Mouse (Mus musculus) heart, embryonic 14.5 days (tissue): ENCODE measurements at regions not wholly inside any gene's neighbourhood (a gene's known extent, or its start where the extent isn't known, plus 50 kb on each side); places are given as distances from the start of the nearest gene placed in this dataset.
A peak's percentile ranks its signal among the peaks of the same experiment; 100 is the strongest.

ENCODE experiments used
- ATAC-seq: fragments of 200-750 bp; cut with Nextera tagmentation; 2 replicates; pipeline ENCODE4 v1.8.0; 2017; ENCODE audit warnings: low read depth, moderate TSS enrichment; ENCODE audit not compliant: insufficient number of reproducible peaks, insufficient read depth, low FRiP score
- H3K27ac ChIP-seq, 2 experiments: fragments of 200-500 bp in 1 of 2; fragments of 300-500 bp in 1 of 2; sonication (generic) in 1 of 2; replicated peaks in 1 of 2; 2 replicates each; pipeline ENCODE4 v1.5.1; 2012 to 2014; ENCODE audit warnings: low read depth in 2 of 2, low read length in 2 of 2, control low read depth in 1 of 2, mild to moderate bottlenecking in 1 of 2, mixed read lengths in 1 of 2; ENCODE audit not compliant: control insufficient read depth in 1 of 2, insufficient read depth in 1 of 2
- H3K27me3 ChIP-seq: fragments of 300-500 bp; sonication (generic); 2 replicates; pipeline ENCODE4 v1.6.1; 2014; ENCODE audit warnings: mild to moderate bottlenecking, low read length, control low read depth; ENCODE audit not compliant: control insufficient read depth, insufficient read depth
- H3K36me3 ChIP-seq: fragments of 300-500 bp; sonication (generic); 2 replicates; pipeline ENCODE4 v1.6.1; 2014; ENCODE audit warnings: mild to moderate bottlenecking, control low read depth, low read length, mixed read lengths; ENCODE audit not compliant: control insufficient read depth, insufficient read depth
- H3K4me1 ChIP-seq, 2 experiments: fragments of 200-500 bp in 1 of 2; fragments of 300-500 bp in 1 of 2; sonication (generic) in 1 of 2; 2 replicates each; pipeline ENCODE4 v1.6.1; 2012 to 2014; ENCODE audit warnings: low read length in 2 of 2, control low read depth in 1 of 2, mixed read lengths in 1 of 2; ENCODE audit not compliant: control insufficient read depth in 2 of 2, insufficient read depth in 2 of 2
- H3K4me2 ChIP-seq: fragments of 300-500 bp; sonication (generic); 2 replicates; pipeline ENCODE4 v1.6.1; 2014; ENCODE audit warnings: mild to moderate bottlenecking, low read length
- H3K4me3 ChIP-seq, 2 experiments: fragments of 200-500 bp in 1 of 2; fragments of 300-500 bp in 1 of 2; sonication (generic) in 1 of 2; 2 replicates each; pipeline ENCODE4 v1.5.1; 2012 to 2014; ENCODE audit warnings: low read length in 2 of 2, mild to moderate bottlenecking in 2 of 2, control low read depth in 1 of 2, low read depth in 1 of 2, moderate library complexity in 1 of 2; ENCODE audit not compliant: control insufficient read depth in 1 of 2, insufficient read depth in 1 of 2
- H3K9ac ChIP-seq: fragments of 300-500 bp; sonication (generic); 2 replicates; pipeline ENCODE4 v1.6.1; 2014; ENCODE audit warnings: mild to moderate bottlenecking, low read length
- H3K9me3 ChIP-seq: fragments of 300-500 bp; sonication (generic); 2 replicates; pipeline ENCODE4 v1.6.1; 2016; ENCODE audit warnings: low read length, control low read depth; ENCODE audit not compliant: control insufficient read depth
- WGBS: fragments of 180-500 bp; shearing (Covaris S2); extraction: QIAGEN DNeasy Blood & Tissue Kit; methylation state at CpG from one replicate; pipeline ENCODE4 v1.1.7; 2014; 5-methylcytosine and 5-hydroxymethylcytosine counted together

DNA sequence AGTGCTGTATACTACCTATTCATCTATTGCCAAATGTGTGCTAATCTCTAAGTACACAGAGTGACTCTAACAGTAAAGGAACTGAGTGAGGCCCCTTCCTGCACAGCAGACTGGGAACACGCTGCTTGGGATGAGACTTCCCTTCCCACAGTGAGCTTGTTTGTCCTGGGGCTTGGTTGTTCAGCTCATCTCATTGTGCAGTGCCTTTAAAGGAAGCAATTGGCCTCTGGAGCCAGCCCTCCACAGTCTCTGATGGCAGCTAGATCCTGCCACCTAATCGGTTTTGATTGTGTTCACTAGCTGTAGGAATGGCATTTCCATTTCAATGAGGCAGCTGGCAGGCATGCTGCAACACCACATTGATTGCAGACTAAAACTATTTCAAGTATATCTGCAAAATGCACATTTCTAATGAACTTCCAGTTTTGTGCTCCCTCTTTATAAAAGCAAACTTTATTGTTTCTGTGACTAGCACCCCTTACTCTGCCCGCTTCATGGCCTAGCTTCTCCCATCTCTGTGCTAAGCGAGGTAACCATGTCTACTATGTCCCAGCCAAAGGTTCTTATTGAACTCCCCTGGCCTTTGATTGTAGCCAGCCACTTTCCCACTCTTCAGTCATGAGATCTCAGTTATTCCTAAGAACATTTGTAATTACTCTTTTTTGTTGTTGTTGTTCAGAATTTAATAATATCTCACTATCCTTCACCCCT is 123.5 kb downstream of the Anxa5 start:
- Histone ChIP-seq H3K9me3 (0 out of 2 replicates have a peak, but pooled peaks cover 2% of the 10 kb centered on the region), H3K4me2 (no peak overlapping the region), H3K4me1 (peaks cover 0 to 2% of the 10 kb centered on the region in 2 experiments; a peak in 1 of 4 replicates), H3K27me3 (no peaks in the 10 kb centered on the region), H3K36me3 (no peaks in the 10 kb centered on the region), H3K4me3 (no peak overlapping the region), H3K27ac (peak overlapping the region; percentile 17 to 39; a peak in 2 of 4 replicates), H3K9ac (no peak overlapping the region)
- no peak for ATAC-seq
- WGBS, result 55% methylated on average over 4 of the region's 4 CpGs

DNA sequence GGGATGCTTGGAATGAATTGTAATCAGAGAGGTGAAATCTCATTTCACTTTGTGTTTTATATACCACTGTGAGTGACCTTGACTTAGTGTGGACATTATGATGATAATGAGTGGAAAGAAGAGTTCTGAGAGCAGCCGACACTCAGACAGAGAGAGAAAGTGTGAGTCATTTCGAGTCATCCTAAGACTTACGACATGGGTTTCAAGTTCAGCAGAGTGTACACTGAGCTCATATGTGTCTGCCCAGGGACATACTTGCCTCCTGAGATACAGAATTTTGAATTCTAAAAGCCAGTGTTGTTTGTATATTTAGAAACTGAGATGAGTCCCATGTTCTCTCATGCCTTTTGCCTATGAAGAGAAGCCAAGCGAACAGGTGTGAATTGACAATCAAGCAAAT is 126.6 kb downstream of the Anxa5 start:
- Histone ChIP-seq H3K9me3 (0 out of 2 replicates have a peak, but pooled peaks cover 2% of the 10 kb centered on the region), H3K27me3 (no peaks in the 10 kb centered on the region), H3K4me3 (no peak overlapping the region), H3K27ac (no peak overlapping the region), H3K36me3 (no peaks in the 10 kb centered on the region), H3K4me1 (peaks cover 0 to 2% of the 10 kb centered on the region in 2 experiments; a peak in 1 of 4 replicates), H3K9ac (no peak overlapping the region), H3K4me2 (no peak overlapping the region)
- no peak for ATAC-seq
- WGBS, result 76% methylated on average over 4 of the region's 4 CpGs

DNA sequence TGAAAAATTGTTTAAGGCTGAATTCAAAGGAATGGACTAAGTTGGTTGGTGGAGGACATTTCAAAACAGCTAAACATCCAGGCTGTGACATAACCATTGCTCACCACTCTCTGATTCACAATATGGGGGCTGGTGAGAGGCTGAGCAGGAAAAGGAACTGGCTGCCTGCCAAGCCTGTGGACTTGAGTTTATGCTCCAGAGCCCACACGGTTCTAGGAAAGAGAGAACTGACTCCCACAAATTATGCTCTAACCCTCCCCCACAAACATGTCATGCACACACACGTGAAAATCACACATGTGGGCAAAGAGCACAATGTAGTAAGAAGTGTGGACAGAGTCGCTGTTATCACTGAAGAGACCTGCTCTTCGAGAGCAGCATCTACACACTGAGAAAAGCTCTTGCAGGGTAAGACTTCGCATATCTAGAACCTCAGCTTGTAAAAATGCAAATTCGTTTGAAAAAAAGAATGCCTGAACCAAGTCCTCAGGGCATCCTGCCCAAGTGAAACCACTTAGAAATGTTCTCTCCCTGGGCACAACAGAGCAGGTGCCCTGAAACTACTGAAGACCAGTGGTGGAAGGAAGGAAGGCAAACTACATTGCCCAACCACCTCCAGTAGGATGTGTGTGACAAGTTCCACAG is 118.9 kb upstream of the Qrfpr start:
- H3K27me3 ChIP-seq, result no peaks in the 10 kb centered on the region
- no peaks in the 10 kb centered on the region for H3K36me3 ChIP-seq
- no peak overlapping the region for H3K9ac ChIP-seq
- peaks cover 0 to 4% of the 10 kb centered on the region in 2 experiments; a peak in 1 of 4 replicates for H3K4me1 ChIP-seq
- H3K4me2 ChIP-seq, result no peak overlapping the region
- WGBS, result 52% methylated on average over 6 of the region's 6 CpGs
- ATAC-seq, result no peak
- no peak overlapping the region for H3K27ac ChIP-seq
- H3K9me3 ChIP-seq, result no peaks in the 10 kb centered on the region
- H3K4me3 ChIP-seq, result no peak overlapping the region

DNA sequence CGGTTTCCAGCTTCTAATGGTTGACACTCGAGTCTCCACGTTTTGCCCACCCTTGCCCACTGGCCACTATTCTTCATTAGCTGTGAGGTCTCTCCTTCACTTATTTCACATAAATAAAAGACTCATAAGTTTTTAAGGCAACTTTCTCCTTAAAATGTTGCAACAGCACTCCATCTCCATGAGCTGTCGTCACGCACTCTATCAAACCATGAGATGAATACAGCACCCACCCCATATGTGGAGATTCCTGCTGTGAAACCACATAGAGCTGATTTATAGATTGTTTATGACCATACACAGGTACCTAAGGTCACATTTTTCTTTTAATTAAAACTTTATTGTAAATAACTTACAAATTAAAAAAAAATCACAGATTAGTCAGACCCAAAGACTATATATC is 117.5 kb upstream of the Qrfpr start:
- ATAC-seq, result no peak
- no peak overlapping the region for H3K27ac ChIP-seq
- H3K36me3 ChIP-seq, result no peaks in the 10 kb centered on the region
- WGBS, result 89% methylated on average over 5 of the region's 5 CpGs
- no peaks in the 10 kb centered on the region for H3K27me3 ChIP-seq
- H3K4me1 ChIP-seq, result peaks cover 0 to 4% of the 10 kb centered on the region in 2 experiments; a peak in 1 of 4 replicates
- no peaks in the 10 kb centered on the region for H3K9me3 ChIP-seq
- H3K4me2 ChIP-seq, result no peak overlapping the region
- no peak overlapping the region for H3K9ac ChIP-seq
- H3K4me3 ChIP-seq, result no peak overlapping the region

DNA sequence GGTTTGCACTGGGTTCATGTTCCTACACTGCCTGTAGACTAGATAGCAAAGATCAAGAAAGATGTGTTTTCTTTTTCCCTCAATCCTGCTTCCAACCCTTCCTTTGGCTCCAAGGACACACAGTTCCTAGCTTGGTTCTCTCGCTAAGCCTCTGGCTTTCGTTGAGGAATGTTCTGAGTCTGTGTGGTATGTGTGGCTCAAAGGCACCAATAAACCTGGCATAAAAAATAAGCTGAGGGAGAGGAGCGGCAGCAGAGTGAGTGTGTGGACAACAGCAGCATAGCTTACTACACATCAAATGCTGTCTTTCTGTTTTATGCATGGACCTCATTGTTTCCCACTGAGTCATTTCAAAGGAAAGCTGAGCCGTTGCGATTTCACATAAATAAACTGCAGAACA is 112.2 kb upstream of the Qrfpr start:
- H3K4me2 ChIP-seq, result no peak overlapping the region
- no peak for ATAC-seq

DNA sequence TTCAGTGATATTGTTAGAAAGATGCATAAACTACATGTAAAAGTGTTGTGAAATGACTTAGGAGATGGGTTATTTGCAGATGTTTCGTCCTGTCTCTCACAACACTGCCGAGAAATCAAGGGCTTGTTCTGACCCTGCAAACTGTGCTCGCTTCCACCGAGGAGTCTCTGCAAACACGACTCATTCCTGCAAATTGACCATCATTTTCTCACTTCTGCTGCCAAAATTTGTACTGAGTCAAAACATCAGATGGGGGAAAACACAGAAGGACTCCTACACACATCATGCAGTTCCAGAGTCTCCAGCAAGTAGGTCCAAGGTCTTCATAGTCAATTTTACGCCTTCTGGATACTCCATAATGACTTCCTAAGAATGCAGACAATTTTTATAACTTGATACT is 109.9 kb upstream of the Qrfpr start:
- no peaks in the 10 kb centered on the region for H3K27me3 ChIP-seq
- WGBS, result 84% methylated on average over 6 of the region's 6 CpGs

More for the DNA sequence above, 112.2 kb upstream of the Qrfpr start:
- Histone ChIP-seq H3K36me3 (no peaks in the 10 kb centered on the region), H3K4me1 (no peaks in the 10 kb centered on the region), H3K27ac (no peak overlapping the region), H3K9me3 (no peaks in the 10 kb centered on the region), H3K4me3 (no peak overlapping the region), H3K9ac (no peak overlapping the region), H3K27me3 (no peaks in the 10 kb centered on the region)
- 72% methylated on average over 5 of the region's 5 CpGs for WGBS

DNA sequence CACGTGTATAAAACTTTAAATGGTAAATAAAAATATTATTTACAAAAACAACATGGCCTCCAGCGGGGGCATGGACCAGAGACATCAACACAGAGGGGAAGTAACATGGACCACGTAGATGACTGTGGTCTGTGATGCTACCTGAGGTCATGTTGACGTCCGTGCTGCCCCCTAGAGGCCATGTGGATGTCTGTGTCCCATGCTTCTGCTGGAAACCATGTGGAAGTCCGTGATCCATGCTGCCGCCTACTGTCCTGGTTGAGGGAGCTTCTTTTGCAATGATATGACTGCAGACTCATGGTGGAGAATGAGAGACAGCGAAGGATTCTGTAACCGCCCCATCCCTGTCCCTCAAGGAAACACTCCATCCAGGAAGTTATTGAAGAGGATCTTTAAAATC is 108.5 kb upstream of the Qrfpr start:
- no peaks in the 10 kb centered on the region for H3K9me3 ChIP-seq
- ATAC-seq, result no peak
- WGBS, result 24% methylated on average over 9 of the region's 9 CpGs

More for the DNA sequence above, 109.9 kb upstream of the Qrfpr start:
- no peak for ATAC-seq
- H3K9ac ChIP-seq, result no peak overlapping the region
- no peak overlapping the region for H3K4me3 ChIP-seq
- H3K27ac ChIP-seq, result no peak overlapping the region
- no peaks in the 10 kb centered on the region for H3K4me1 ChIP-seq
- no peaks in the 10 kb centered on the region for H3K9me3 ChIP-seq
- H3K4me2 ChIP-seq, result no peak overlapping the region
- no peaks in the 10 kb centered on the region for H3K36me3 ChIP-seq

More for the DNA sequence above, 108.5 kb upstream of the Qrfpr start:
- no peak overlapping the region for H3K4me2 ChIP-seq
- H3K9ac ChIP-seq, result no peak overlapping the region
- no peaks in the 10 kb centered on the region for H3K27me3 ChIP-seq
- no peak overlapping the region for H3K4me3 ChIP-seq
- no peaks in the 10 kb centered on the region for H3K36me3 ChIP-seq
- no peak overlapping the region for H3K27ac ChIP-seq
- H3K4me1 ChIP-seq, result no peaks in the 10 kb centered on the region
